Mouse (Mus musculus): ENCODE data around the gene Aip. TPM values are rescaled to one million over a fixed set of nuclear protein-coding genes. Genes with fewer than 3 reads are reported as not detected.
A peak's percentile ranks its signal among the peaks of the same experiment; 100 is the strongest.

Gene Aip
- total RNA-seq, 2 experiments from 2014 or later, result 56.8 to 64.0 TPM

- intact Hi-C loops (cut with DNase I), result no loop called here
These were observed 27.6 kb upstream of the Aip start, which contains the start of gene Ptprcap for GRCm38 (mm10) chr19:4153232-4153654. Ptprcap (plus strand) TSS chr19:4153604.

GRCm38 (mm10) chr19:4152445-4153231 lies 27.0 kb upstream of the Aip start:
- no peak for DNase-seq
- intact Hi-C loops (cut with DNase I), result no loop called here

More at GRCm38 (mm10) chr19:4153232-4153654, 27.6 kb upstream of the Aip start, which contains the start of gene Ptprcap:
- no peak for DNase-seq

- no peak for DNase-seq
- intact Hi-C loops (cut with DNase I), result no loop called here
These were observed 26.2 kb upstream of the Aip start for GRCm38 (mm10) chr19:4151898-4152297.

GRCm38 (mm10) chr19:4151488-4151860 lies 25.8 kb upstream of the Aip start:
- no peak for DNase-seq
- intact Hi-C loops (cut with DNase I), result no loop called here

GRCm38 (mm10) chr19:4150567-4151487 lies 25.2 kb upstream of the Aip start:
- intact Hi-C loops (cut with DNase I), result no loop called here
- DNase-seq, result no peak

GRCm38 (mm10) chr19:4149764-4150461 lies 24.3 kb upstream of the Aip start:
- intact Hi-C loops (cut with DNase I), result loop anchor here (1.0 kb wide), 1 partner anchor 42 kb away; the partner anchor contains the start of gene Ppp1ca
- DNase-seq, result no peak

- no peak for DNase-seq
- intact Hi-C loops (cut with DNase I), result loop anchor here (1.0 kb wide), 1 partner anchor 43 kb away; the partner anchor contains the start of gene Ppp1ca
These were observed 23.6 kb upstream of the Aip start for GRCm38 (mm10) chr19:4149283-4149682.

GRCm38 (mm10) chr19:4148819-4149218 lies 23.2 kb upstream of the Aip start:
- peak in 1 of 2 experiments; percentile 33 for DNase-seq
- intact Hi-C loops (cut with DNase I), result loop anchor here (1.0 kb wide), 2 partner anchors 23 to 43 kb away; partner anchors contain the start of gene Ppp1ca

GRCm38 (mm10) chr19:4148491-4148806 lies 22.8 kb upstream of the Aip start, which contains the start of gene Coro1b:
Coro1b (plus strand) TSS chr19:4148619.
- intact Hi-C loops (cut with DNase I), result loop anchor here (1.0 kb wide), 1 partner anchor 22 kb away; no protein-coding TSS in a partner anchor
- peak; percentile 99 to 100 for DNase-seq

GRCm38 (mm10) chr19:4147782-4148490 lies 22.3 kb upstream of the Aip start:
- intact Hi-C loops (cut with DNase I), result loop anchor here (1.0 kb wide), 1 partner anchor 22 kb away; no protein-coding TSS in a partner anchor
- no peak for DNase-seq

GRCm38 (mm10) chr19:4147022-4147405 lies 21.4 kb upstream of the Aip start:
- intact Hi-C loops (cut with DNase I), result no loop called here
- no peak for DNase-seq

GRCm38 (mm10) chr19:4146366-4147021 lies 20.8 kb upstream of the Aip start:
- intact Hi-C loops (cut with DNase I), result no loop called here
- no peak for DNase-seq

- intact Hi-C loops (cut with DNase I), result no loop called here
- DNase-seq, result no peak
These were observed 20.3 kb upstream of the Aip start for GRCm38 (mm10) chr19:4145936-4146335.

GRCm38 (mm10) chr19:4144550-4145498 lies 19.2 kb upstream of the Aip start:
- no peak for DNase-seq
- intact Hi-C loops (cut with DNase I), result no loop called here

- no peak for DNase-seq
- intact Hi-C loops (cut with DNase I), result no loop called here
These were observed 18.2 kb upstream of the Aip start, which contains the start of gene Cabp4 for GRCm38 (mm10) chr19:4143759-4144268. Cabp4 (minus strand) TSS chr19:4144033.

GRCm38 (mm10) chr19:4142416-4143173 lies 16.9 kb upstream of the Aip start:
- no peak for DNase-seq
- intact Hi-C loops (cut with DNase I), result no loop called here

GRCm38 (mm10) chr19:4140147-4140546 lies 14.5 kb upstream of the Aip start:
- DNase-seq, result no peak
- intact Hi-C loops (cut with DNase I), result no loop called here

Measured in heart, postnatal 36 days (tissue).